Mouse (Mus musculus): Measurements from ENCODE around the gene Ptpn3. TPM values are rescaled to one million over a fixed set of nuclear protein-coding genes. Genes with fewer than 3 reads are reported as not detected.

Gene Ptpn3
- total and polyA plus RNA-seq, 3 experiments, result 0.08 to 0.14 (median 0.09) TPM

DNA sequence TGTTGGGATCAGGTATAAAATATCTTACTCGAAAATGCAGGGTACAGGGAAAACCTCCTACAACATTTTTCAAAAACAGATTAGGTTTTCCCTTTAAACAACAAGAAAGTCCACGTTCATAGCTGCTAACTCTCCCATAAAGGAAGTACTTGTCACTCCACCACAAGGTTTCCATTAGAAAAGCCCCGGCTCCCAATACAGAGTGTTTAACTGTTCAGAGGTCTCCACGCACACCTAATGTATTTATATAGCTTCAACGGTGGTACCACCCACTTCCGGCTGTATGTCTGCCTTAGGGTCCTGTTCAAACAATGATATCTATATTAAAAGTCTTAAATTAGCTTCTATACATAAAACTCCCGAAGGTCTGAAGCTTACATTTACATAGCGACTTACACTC, 39.2 kb downstream of the Ptpn3 start:
- no peak overlapping the region for H3K4me3 ChIP-seq (replicated peaks in 1 of 3; ENCODE audit: low read depth in 2 of 3, low read length in 2 of 3, poor library complexity in 1 of 3)
- H3K79me2 ChIP-seq (replicated peaks; ENCODE audit: control insufficient read depth, extremely low read depth, insufficient read depth, poor library complexity, severe bottlenecking), result no peaks in the 10 kb centered on the region
- H3K9ac ChIP-seq (ENCODE audit: insufficient read depth, low read depth), result no peak overlapping the region
- no peaks in the 10 kb centered on the region for H3K9me3 ChIP-seq (replicated peaks; ENCODE audit: low read length)
- TF ChIP-seq SMC3 (IDR thresholded peaks at IDR 0.05; ENCODE audit: low read depth, low read length) (no peak), MYC (IDR thresholded peaks at IDR 0.05; ENCODE audit: low read depth, low read length) (no peak), ELF1 (IDR thresholded peaks at IDR 0.05; ENCODE audit: low read depth, low read length) (no peak), ZKSCAN1 (IDR thresholded peaks at IDR 0.05; ENCODE audit: borderline replicate concordance, low read depth, low read length) (no peak), EP300 (IDR thresholded peaks at IDR 0.05; ENCODE audit: low read length) (no peak), MAFK (IDR thresholded peaks at IDR 0.05; ENCODE audit: insufficient replicate concordance, low read length) (no peak), USF1 (IDR thresholded peaks at IDR 0.05; ENCODE audit: low read depth, low read length) (no peak), RCOR1 (conservative IDR thresholded peaks at IDR 0.05; ENCODE audit: low read depth, low read length) (no peak), ZNF384 (IDR thresholded peaks at IDR 0.05; ENCODE audit: low read depth, low read length) (no peak)
- H3K27me3 ChIP-seq (replicated peaks), result no peaks in the 10 kb centered on the region
- peaks cover 0 to 8% of the 10 kb centered on the region in 2 experiments; a peak in 2 of 4 replicates for H3K4me1 ChIP-seq (ENCODE audit: control insufficient read depth in 1 of 2, insufficient read depth in 2 of 2)
- H3K27ac ChIP-seq (ENCODE audit: insufficient read depth, low read depth), result no peak overlapping the region
- no peak overlapping the region for H3K4me2 ChIP-seq (ENCODE audit: insufficient read depth, low read depth, poor library complexity, severe bottlenecking)
- H3K36me3 ChIP-seq (replicated peaks in 1 of 2; ENCODE audit: control insufficient read depth in 1 of 2, insufficient read depth in 1 of 2, low read length in 1 of 2), result no peaks in the 10 kb centered on the region
- DNase-seq (ENCODE audit: extremely low read depth), result no peak
- dilution Hi-C loops (cut with MboI; ENCODE audit: extremely low pct_ligation_motif_present, extremely low pct_unique_long_range_greater_than_20kb, low sequenced_read_pairs), result no loop called here
- in situ Hi-C loops (cut with MboI; ENCODE audit: low pct_ligation_motif_present, low pct_unique_long_range_greater_than_20kb, low sequenced_read_pairs), result no loop called here

DNA sequence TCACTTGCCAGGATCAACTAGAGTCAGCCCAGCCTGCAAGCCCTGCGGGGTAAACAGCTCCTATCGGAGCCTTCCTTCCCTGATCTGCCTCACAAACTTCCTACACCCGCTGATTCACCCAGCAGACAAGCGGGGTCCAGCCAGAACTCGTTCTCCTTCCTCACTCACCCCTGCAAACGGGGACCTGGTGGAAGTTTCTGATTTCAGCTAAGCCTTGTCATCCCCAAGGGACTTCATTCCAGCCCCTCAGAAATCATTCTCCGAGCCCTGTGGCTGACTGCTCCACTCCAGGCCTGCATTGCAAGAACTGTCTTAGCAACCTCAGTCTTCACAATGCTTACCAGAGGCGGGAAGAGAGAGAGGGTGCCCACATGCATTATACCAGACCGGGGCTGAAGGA, 39.8 kb downstream of the Ptpn3 start:
- Histone ChIP-seq H3K4me2 (ENCODE audit: insufficient read depth, low read depth, poor library complexity, severe bottlenecking) (no peak overlapping the region), H3K4me3 (replicated peaks in 1 of 3; ENCODE audit: low read depth in 2 of 3, low read length in 2 of 3, poor library complexity in 1 of 3) (no peak overlapping the region), H3K27me3 (replicated peaks) (no peaks in the 10 kb centered on the region), H3K9ac (ENCODE audit: insufficient read depth, low read depth) (no peak overlapping the region), H3K9me3 (replicated peaks; ENCODE audit: low read length) (no peaks in the 10 kb centered on the region), H3K36me3 (replicated peaks in 1 of 2; ENCODE audit: control insufficient read depth in 1 of 2, insufficient read depth in 1 of 2, low read length in 1 of 2) (no peaks in the 10 kb centered on the region), H3K4me1 (ENCODE audit: control insufficient read depth in 1 of 2, insufficient read depth in 2 of 2) (peaks cover 0 to 8% of the 10 kb centered on the region in 2 experiments; a peak in 2 of 4 replicates), H3K79me2 (replicated peaks; ENCODE audit: control insufficient read depth, extremely low read depth, insufficient read depth, poor library complexity, severe bottlenecking) (no peaks in the 10 kb centered on the region), H3K27ac (ENCODE audit: insufficient read depth, low read depth) (no peak overlapping the region)
- no peak for DNase-seq (ENCODE audit: extremely low read depth)
- dilution Hi-C loops (cut with MboI; ENCODE audit: extremely low pct_ligation_motif_present, extremely low pct_unique_long_range_greater_than_20kb, low sequenced_read_pairs) (no loop called here), in situ Hi-C loops (cut with MboI; ENCODE audit: low pct_ligation_motif_present, low pct_unique_long_range_greater_than_20kb, low sequenced_read_pairs) (no loop called here)
- TF ChIP-seq RAD21 (IDR thresholded peaks at IDR 0.05; ENCODE audit: low read depth, low read length) (no peak), TBP (conservative IDR thresholded peaks at IDR 0.05; ENCODE audit: low read depth, low read length) (no peak), ZC3H11A (IDR thresholded peaks at IDR 0.05; ENCODE audit: low read depth, low read length) (no peak), POLR2AphosphoS2 (IDR thresholded peaks at IDR 0.05; ENCODE audit: low read depth, low read length) (no peak), USF1 (IDR thresholded peaks at IDR 0.05; ENCODE audit: low read depth, low read length) (no peak), UBTF (IDR thresholded peaks at IDR 0.05; ENCODE audit: low read depth, low read length) (no peak), RCOR1 (conservative IDR thresholded peaks at IDR 0.05; ENCODE audit: low read depth, low read length) (no peak), NELFE (IDR thresholded peaks at IDR 0.05; ENCODE audit: low read depth, low read length) (no peak), IRF4 (IDR thresholded peaks at IDR 0.05; ENCODE audit: low read depth, low read length) (no peak)
